Mouse (Mus musculus) CH12.LX (cell line): ENCODE data around the gene Ssh2. TPM values are rescaled to one million over a fixed set of nuclear protein-coding genes. Genes with fewer than 3 reads are reported as not detected.

Experiments used
- DNase-seq: peaks from one replicate; pipeline ENCODE4 v3.0.0-alpha.2; 2013; ENCODE audit errors: extremely low read depth
- H3K27ac ChIP-seq: 2 replicates; pipeline ENCODE4 v1.5.1; 2012; ENCODE audit warnings: low read depth, mild to moderate bottlenecking, control low read depth, moderate library complexity; ENCODE audit not compliant: insufficient read depth
- H3K27me3 ChIP-seq: replicated peaks from 2 replicates; pipeline ENCODE3; 2012; ENCODE audit warnings: inconsistent platforms
- H3K36me3 ChIP-seq, 2 experiments: replicated peaks in 1 of 2; 2 replicates each; pipeline versions ENCODE3 to v1.6.1; 2012; ENCODE audit warnings: inconsistent platforms in 1 of 2, low read length in 1 of 2, mild to moderate bottlenecking in 1 of 2, mixed read lengths in 1 of 2, moderate library complexity in 1 of 2; ENCODE audit not compliant: control insufficient read depth in 1 of 2, insufficient read depth in 1 of 2
- H3K4me1 ChIP-seq, 2 experiments: 2 replicates each; pipeline ENCODE4 v1.6.1; 2012; ENCODE audit warnings: inconsistent platforms in 1 of 2, moderate library complexity in 1 of 2; ENCODE audit not compliant: insufficient read depth in 2 of 2, control insufficient read depth in 1 of 2
- H3K4me2 ChIP-seq: 2 replicates; pipeline ENCODE4 v1.6.1; 2012; ENCODE audit warnings: low read depth, mild to moderate bottlenecking, control low read depth; ENCODE audit not compliant: poor library complexity, insufficient read depth, severe bottlenecking
- H3K4me3 ChIP-seq, 3 experiments: fragments of 150-350 bp in 1 of 3; sonication (generic) in 1 of 3; replicated peaks in 1 of 3; 2 replicates each; pipeline versions ENCODE3 to v1.5.1; 2011 to 2012; ENCODE audit warnings: low read depth in 2 of 3, low read length in 2 of 3, mild to moderate bottlenecking in 2 of 3, moderate library complexity in 2 of 3, control low read depth in 1 of 3, improper control_type of control experiment in 1 of 3, inconsistent platforms in 1 of 3, mixed read lengths in 1 of 3; ENCODE audit not compliant: poor library complexity in 1 of 3
- H3K79me2 ChIP-seq: replicated peaks from 2 replicates; pipeline ENCODE4 v1.6.1; 2012; ENCODE audit warnings: mild to moderate bottlenecking, moderate library complexity; ENCODE audit not compliant: control insufficient read depth, poor library complexity, insufficient read depth, severe bottlenecking; ENCODE audit errors: extremely low read depth
- H3K9ac ChIP-seq: 2 replicates; pipeline ENCODE4 v1.6.1; 2012; ENCODE audit warnings: low read depth, mild to moderate bottlenecking, control low read depth, moderate library complexity; ENCODE audit not compliant: insufficient read depth
- H3K9me3 ChIP-seq: replicated peaks from 2 replicates; pipeline ENCODE3; 2012; ENCODE audit warnings: low read length, inconsistent platforms, mixed read lengths
- BHLHE40 ChIP-seq: IDR thresholded peaks from 2 replicates; pipeline ENCODE4 v1.6.1; 2011; ENCODE audit warnings: mild to moderate bottlenecking, low read depth, low read length, improper control_type of control experiment
- CHD2 ChIP-seq: IDR thresholded peaks from 2 replicates; pipeline ENCODE4 v1.6.1; 2011; ENCODE audit warnings: low read length, improper control_type of control experiment
- CTCF ChIP-seq, 2 experiments: IDR thresholded peaks in 1 of 2; conservative IDR thresholded peaks in 1 of 2; 2 replicates each; pipeline ENCODE4 v1.5.1; 2011 to 2012; ENCODE audit warnings: low read depth in 2 of 2, low read length in 2 of 2, improper control_type of control experiment in 1 of 2, inconsistent platforms in 1 of 2, mild to moderate bottlenecking in 1 of 2, moderate library complexity in 1 of 2
- E2F4 ChIP-seq: IDR thresholded peaks from 2 replicates; pipeline ENCODE4 v1.6.1; 2011; ENCODE audit warnings: low read depth, low read length, improper control_type of control experiment; ENCODE audit not compliant: insufficient replicate concordance
- ELF1 ChIP-seq: IDR thresholded peaks from 2 replicates; pipeline ENCODE4 v1.6.1; 2014; ENCODE audit warnings: low read depth, mild to moderate bottlenecking, inconsistent platforms, low read length, improper control_type of control experiment
- EP300 ChIP-seq: IDR thresholded peaks from 2 replicates; pipeline ENCODE4 v1.6.1; 2011; ENCODE audit warnings: low read length, improper control_type of control experiment
- HCFC1 ChIP-seq: IDR thresholded peaks from 2 replicates; pipeline ENCODE4 v1.6.1; 2012; ENCODE audit warnings: low read depth, mild to moderate bottlenecking, inconsistent platforms, low read length, improper control_type of control experiment
- KAT2A ChIP-seq: IDR thresholded peaks from 2 replicates; pipeline ENCODE4 v1.6.1; 2012; ENCODE audit warnings: low read length, improper control_type of control experiment, inconsistent platforms; ENCODE audit not compliant: insufficient replicate concordance
- MAFK ChIP-seq: IDR thresholded peaks from 2 replicates; pipeline ENCODE4 v1.6.1; 2011; ENCODE audit warnings: low read length, improper control_type of control experiment; ENCODE audit not compliant: insufficient replicate concordance
- MXI1 ChIP-seq: IDR thresholded peaks from 2 replicates; pipeline ENCODE4 v1.6.1; 2011; ENCODE audit warnings: mild to moderate bottlenecking, low read depth, low read length, improper control_type of control experiment
- MYC ChIP-seq: IDR thresholded peaks from 2 replicates; pipeline ENCODE4 v1.6.1; 2011; ENCODE audit warnings: low read depth, mild to moderate bottlenecking, improper control_type of control experiment, low read length
- POLR2A ChIP-seq: IDR thresholded peaks from 2 replicates; pipeline ENCODE4 v1.6.1; 2011; ENCODE audit warnings: low read depth, mild to moderate bottlenecking, improper control_type of control experiment, low read length
- RAD21 ChIP-seq: IDR thresholded peaks from 2 replicates; pipeline ENCODE4 v1.6.1; 2011; ENCODE audit warnings: low read depth, mild to moderate bottlenecking, low read length, improper control_type of control experiment, moderate library complexity
- RCOR1 ChIP-seq: conservative IDR thresholded peaks from 2 replicates; pipeline ENCODE4 v1.6.1; 2012; ENCODE audit warnings: low read depth, mild to moderate bottlenecking, inconsistent platforms, low read length, improper control_type of control experiment
- SIN3A ChIP-seq: IDR thresholded peaks from 2 replicates; pipeline ENCODE4 v1.6.1; 2012; ENCODE audit warnings: low read length, improper control_type of control experiment, inconsistent platforms
- SMC3 ChIP-seq: IDR thresholded peaks from 2 replicates; pipeline ENCODE4 v1.6.1; 2011; ENCODE audit warnings: low read depth, low read length, improper control_type of control experiment
- TCF12 ChIP-seq: IDR thresholded peaks from 2 replicates; pipeline ENCODE4 v1.6.1; 2014; ENCODE audit warnings: low read depth, mild to moderate bottlenecking, inconsistent platforms, low read length, improper control_type of control experiment
- ZC3H11A ChIP-seq: IDR thresholded peaks from 2 replicates; pipeline ENCODE4 v1.6.1; 2012; ENCODE audit warnings: low read depth, mild to moderate bottlenecking, inconsistent platforms, low read length, improper control_type of control experiment
- dilution Hi-C: fragments of 300-500 bp; cut with MboI; formaldehyde crosslinking; loops from 2 replicates; pipeline ENCODE4 v1.14.3; 2020; ENCODE audit warnings: low sequenced_read_pairs; ENCODE audit not compliant: extremely low pct_unique_long_range_greater_than_20kb, extremely low pct_ligation_motif_present
- in situ Hi-C: fragments of 300-500 bp; cut with MboI; formaldehyde crosslinking; loops from 3 replicates; pipeline ENCODE4 v1.14.3; 2019; ENCODE audit warnings: low sequenced_read_pairs, low pct_ligation_motif_present, low pct_unique_long_range_greater_than_20kb, mixed read lengths
- polyA plus RNA-seq: library from polyadenylated mRNA; unstranded; fragments of >175 nt; gene quantifications from 2 replicates; pipeline ENCODE4 v1.2.1, GENCODE M21; 2012; ENCODE audit warnings: low read depth; ENCODE audit not compliant: insufficient read length
- total RNA-seq, 2 experiments: library from RNA; depleted of rRNA; stranded (reverse); fragments of 300-350 nt in 1 of 2; fragments of >200 nt in 1 of 2; gene quantifications; 2 replicates each; pipeline ENCODE4 v1.2.3; 2012 to 2014

Gene Ssh2
- total and polyA plus RNA-seq, 3 experiments = 5.9 to 14.6 (median 6.3) TPM

GRCm38 (mm10) chr11:77500361-77501325 is 284.6 kb downstream of the Ssh2 start:
- dilution Hi-C loops = no loop called here
- Histone ChIP-seq H3K36me3 (peaks cover 52 to 92% of the 10 kb centered on the region in 2 experiments), H3K27me3 (no peaks in the 10 kb centered on the region), H3K4me1 (peaks cover 8 to 39% of the 10 kb centered on the region in 2 experiments), H3K4me2 (no peak overlapping the region), H3K4me3 (no peak overlapping the region), H3K9ac (no peak overlapping the region), H3K27ac (0 out of 2 replicates have a peak overlapping the region, but pooled peaks have one; percentile 3), H3K79me2 (peaks cover 10% of the 10 kb centered on the region), H3K9me3 (no peaks in the 10 kb centered on the region)
- in situ Hi-C loops = no loop called here
- TF ChIP-seq SMC3 (no peak), E2F4 (no peak), EP300 (no peak), SIN3A (no peak), ELF1 (no peak), CTCF (conservative IDR thresholded peaks at IDR 0.05 in 1 of 2, IDR thresholded peaks at IDR 0.05 in 1 of 2; ENCODE audit: low read depth in 2 of 2, low read length in 2 of 2) (no peak), MYC (no peak), ZC3H11A (no peak), MAFK (no peak), HCFC1 (no peak), KAT2A (no peak), TCF12 (no peak), BHLHE40 (no peak)
- no peak for DNase-seq

- peak; percentile 86 for TF ChIP-seq SMC3
- no peak for TF ChIP-seq HCFC1
- TF ChIP-seq POLR2A = no peak
- no peak for TF ChIP-seq SIN3A
- peak; percentile 64 for TF ChIP-seq RAD21
- no peak for TF ChIP-seq MXI1
- peak; percentile 92 to 98 for TF ChIP-seq CTCF (conservative IDR thresholded peaks at IDR 0.05 in 1 of 2, IDR thresholded peaks at IDR 0.05 in 1 of 2; ENCODE audit: low read depth in 2 of 2, low read length in 2 of 2)
- no peak for TF ChIP-seq CHD2
- no peak for TF ChIP-seq RCOR1
- DNase-seq = peak; percentile 87
- in situ Hi-C loops = no loop called here
- H3K4me2 ChIP-seq = no peak overlapping the region
- no peaks in the 10 kb centered on the region for H3K27me3 ChIP-seq
- H3K9ac ChIP-seq = no peak overlapping the region
- dilution Hi-C loops = no loop called here
- peaks cover 6% of the 10 kb centered on the region for H3K79me2 ChIP-seq
- H3K27ac ChIP-seq = no peak overlapping the region
- H3K4me3 ChIP-seq = no peak overlapping the region
- H3K36me3 ChIP-seq = peaks cover 60 to 93% of the 10 kb centered on the region in 2 experiments
- H3K4me1 ChIP-seq = peaks cover 7 to 33% of the 10 kb centered on the region in 2 experiments
- H3K9me3 ChIP-seq = no peaks in the 10 kb centered on the region
Measured at GRCm38 (mm10) chr11:77501392-77501791, 285.3 kb downstream of the Ssh2 start.
